Mouse (Mus musculus): ENCODE measurements around the gene Cfi. TPM values are rescaled to one million over a fixed set of nuclear protein-coding genes. Genes with fewer than 3 reads are reported as not detected.

The Cfi gene
- polyA plus RNA-seq, 1 experiment from 2014 or later: 0.48 TPM

GRCm38 (mm10) chr3:129877327-129877726, 41.6 kb downstream of the Cfi start:
- Histone ChIP-seq H3K36me3 (no peaks in the 10 kb centered on the region), H3K4me3 (replicated peaks) (no peak overlapping the region), H3K4me2 (replicated peaks) (no peak overlapping the region), H3K9ac (no peak overlapping the region), H3K27me3 (no peaks in the 10 kb centered on the region), H3K4me1 (peaks cover 12% of the 10 kb centered on the region), H3K27ac (replicated peaks) (no peak overlapping the region), H3K9me3 (replicated peaks) (no peaks in the 10 kb centered on the region)
- WGBS: 78% methylated on average over 10 of the region's 10 CpGs
- ATAC-seq (ENCODE audit: insufficient number of reproducible peaks, low FRiP score, low TSS enrichment, low read depth): no peak

DNA sequence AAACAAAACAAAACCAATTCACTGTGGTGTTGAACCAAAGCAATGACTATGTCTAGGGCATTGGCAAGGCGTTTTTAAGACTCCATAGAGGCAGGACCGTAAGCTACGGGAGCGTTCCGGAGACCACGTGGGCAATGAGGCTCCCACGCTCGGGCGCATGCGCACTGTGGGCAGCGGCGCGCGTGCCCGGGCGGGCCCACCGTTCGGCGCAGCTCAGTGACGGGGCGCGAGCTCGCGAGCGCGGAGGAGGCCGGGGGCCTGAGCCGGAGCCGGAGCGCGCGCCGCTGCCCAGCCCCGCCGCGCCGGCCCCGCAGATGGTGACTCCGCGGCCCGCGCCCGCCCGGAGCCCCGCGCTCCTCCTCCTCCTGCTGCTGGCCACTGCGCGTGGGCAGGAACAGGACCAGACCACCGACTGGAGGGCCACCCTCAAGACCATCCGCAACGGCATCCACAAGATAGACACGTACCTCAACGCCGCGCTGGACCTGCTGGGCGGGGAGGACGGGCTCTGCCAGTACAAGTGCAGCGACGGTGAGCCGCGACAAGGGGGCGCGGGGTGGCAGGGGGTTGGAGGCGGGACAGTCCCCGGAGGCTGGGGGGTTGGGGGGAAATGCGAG, 42.8 kb downstream of the Cfi start, which contains the start of gene Pla2g12a:
TSS of gene Pla2g12a (plus strand) at position 202 of the 617 bp plus-strand sequence.
- peak; percentile 88 for ATAC-seq (ENCODE audit: insufficient number of reproducible peaks, low FRiP score, low TSS enrichment, low read depth)

DNA sequence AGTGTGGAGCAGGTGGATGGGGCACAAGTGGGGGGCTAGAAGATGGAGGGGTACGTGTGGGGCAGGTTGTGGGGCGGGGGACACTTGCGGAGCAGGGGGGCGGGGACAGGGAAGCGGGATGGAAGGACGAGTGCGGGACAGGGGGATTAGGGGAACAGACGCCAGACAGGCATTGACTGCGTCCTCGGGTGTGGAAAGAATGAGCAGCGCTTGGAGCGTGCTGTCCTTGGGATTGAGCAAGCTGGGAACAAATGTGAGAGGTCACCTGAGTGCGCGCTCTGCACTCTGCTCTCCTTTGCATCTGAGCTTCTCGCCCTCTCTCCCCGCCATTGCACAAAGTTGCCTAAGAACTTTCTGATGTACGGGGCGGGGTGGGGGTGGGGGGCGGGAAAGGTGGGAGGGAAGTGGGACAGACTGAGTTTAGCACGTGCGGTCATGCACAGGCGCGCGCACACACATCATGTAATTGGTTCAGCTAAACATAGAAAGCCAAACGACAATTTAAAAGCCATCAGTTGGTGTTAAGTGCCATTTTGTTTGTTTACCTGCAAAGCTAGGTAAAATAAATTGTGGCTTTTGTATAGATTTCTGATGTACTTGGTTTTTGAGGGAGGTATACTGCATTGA, 43.6 kb downstream of the Cfi start:
- peak overlapping the region; percentile 63 for H3K4me3 ChIP-seq (replicated peaks)
- peak overlapping the region; percentile 92 for H3K4me2 ChIP-seq (replicated peaks)
- no peaks in the 10 kb centered on the region for H3K36me3 ChIP-seq
- H3K9me3 ChIP-seq (replicated peaks): no peaks in the 10 kb centered on the region
- under 1% methylated on average over 25 of the region's 25 CpGs for WGBS
- H3K4me1 ChIP-seq: peaks cover 12% of the 10 kb centered on the region
- no peaks in the 10 kb centered on the region for H3K27me3 ChIP-seq
- 0 out of 2 replicates have a peak overlapping the region, but pooled peaks have one; percentile 23 for H3K27ac ChIP-seq (replicated peaks)
- peak overlapping the region; percentile 37 for H3K9ac ChIP-seq
- peak; percentile 59 for ATAC-seq (ENCODE audit: insufficient number of reproducible peaks, low FRiP score, low TSS enrichment, low read depth)

More for the DNA sequence above, 42.8 kb downstream of the Cfi start, which contains the start of gene Pla2g12a:
- Histone ChIP-seq H3K4me2 (replicated peaks) (peak within 1 kb of the TSS; percentile 92), H3K9me3 (replicated peaks) (no peaks in the 10 kb centered on the region), H3K9ac (peak within 1 kb of the TSS; percentile 37), H3K4me3 (replicated peaks) (peak within 1 kb of the TSS; percentile 63), H3K4me1 (peaks cover 12% of the 10 kb centered on the region), H3K27me3 (no peaks in the 10 kb centered on the region), H3K27ac (replicated peaks) (0 out of 2 replicates have a peak within 1 kb of the TSS, but pooled peaks have one; percentile 23), H3K36me3 (no peaks in the 10 kb centered on the region)
- under 1% methylated on average over 64 of the region's 66 CpGs for WGBS

GRCm38 (mm10) chr3:129879913-129880312, 44.2 kb downstream of the Cfi start:
- Histone ChIP-seq H3K9me3 (replicated peaks) (no peaks in the 10 kb centered on the region), H3K9ac (no peak overlapping the region), H3K4me1 (peaks cover 12% of the 10 kb centered on the region), H3K27me3 (no peaks in the 10 kb centered on the region), H3K4me2 (replicated peaks) (peak overlapping the region; percentile 92; the same call in 1 of the 2 replicates), H3K36me3 (no peaks in the 10 kb centered on the region), H3K4me3 (replicated peaks) (no peak overlapping the region), H3K27ac (replicated peaks) (no peak overlapping the region)
- ATAC-seq (ENCODE audit: insufficient number of reproducible peaks, low FRiP score, low TSS enrichment, low read depth): no peak
- WGBS: 68% methylated on average over 2 of the region's 2 CpGs

DNA sequence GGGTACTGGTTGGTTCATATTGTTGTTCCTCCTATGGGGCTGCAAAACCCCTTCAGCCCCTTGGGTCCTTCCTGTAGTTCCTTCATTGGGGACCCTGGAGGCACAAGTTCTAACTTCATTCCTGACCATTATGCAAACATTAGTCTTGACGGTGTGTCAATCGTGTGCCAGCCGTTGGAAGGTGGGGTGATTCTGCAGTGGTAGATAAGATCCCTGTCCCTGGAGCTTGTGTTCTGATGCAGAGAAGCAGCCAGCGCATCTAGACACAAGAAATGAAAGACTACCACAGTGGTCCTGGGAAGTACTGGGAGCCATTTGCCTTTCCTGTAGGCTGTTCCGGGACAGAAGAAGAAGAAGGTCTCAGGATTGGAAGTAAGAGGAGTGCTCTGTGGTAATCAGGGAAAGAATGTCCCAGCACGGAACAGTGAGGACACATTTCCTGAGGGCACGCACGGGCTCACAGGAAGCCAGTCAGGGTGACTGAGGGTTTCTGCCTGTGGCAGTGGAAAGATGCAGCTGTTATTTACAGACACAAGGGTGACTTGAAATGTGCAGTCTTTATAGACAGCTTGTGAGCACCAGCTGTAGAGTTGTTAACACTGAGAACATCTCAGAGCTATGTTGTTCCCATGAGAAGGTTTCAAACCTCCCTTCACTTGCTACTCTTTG, 45.4 kb downstream of the Cfi start:
- WGBS: 64% methylated on average over 8 of the region's 8 CpGs

DNA sequence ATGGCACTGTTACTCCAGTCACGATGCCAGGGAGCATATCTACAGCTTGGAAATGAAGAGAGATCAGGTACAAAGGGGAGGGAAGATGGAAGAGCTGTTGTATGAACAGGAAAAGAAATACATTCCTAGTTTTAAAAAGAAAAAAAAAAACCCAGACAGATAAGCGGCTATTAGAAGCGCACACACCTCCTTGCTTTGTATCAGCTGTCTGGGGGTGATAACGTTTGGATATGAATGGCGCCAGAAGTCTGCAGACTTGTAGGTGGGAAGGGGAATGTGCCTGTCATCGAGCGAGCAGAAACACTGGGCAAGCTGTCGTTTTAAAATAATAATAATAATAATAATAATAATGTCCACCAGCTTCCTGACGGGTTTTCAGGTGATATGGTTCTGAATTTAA, 49.9 kb downstream of the Cfi start:
- no peaks in the 10 kb centered on the region for H3K9me3 ChIP-seq (replicated peaks)
- no peaks in the 10 kb centered on the region for H3K4me1 ChIP-seq
- no peak overlapping the region for H3K27ac ChIP-seq (replicated peaks)
- no peak overlapping the region for H3K4me3 ChIP-seq (replicated peaks)
- no peak overlapping the region for H3K9ac ChIP-seq
- H3K27me3 ChIP-seq: no peaks in the 10 kb centered on the region
- H3K36me3 ChIP-seq: no peaks in the 10 kb centered on the region
- 86% methylated on average over 9 of the region's 9 CpGs for WGBS
- H3K4me2 ChIP-seq (replicated peaks): no peak overlapping the region
- ATAC-seq (ENCODE audit: insufficient number of reproducible peaks, low FRiP score, low TSS enrichment, low read depth): no peak

More for the DNA sequence above, 45.4 kb downstream of the Cfi start:
- H3K9ac ChIP-seq: no peak overlapping the region
- ATAC-seq (ENCODE audit: insufficient number of reproducible peaks, low FRiP score, low TSS enrichment, low read depth): no peak
- H3K36me3 ChIP-seq: no peaks in the 10 kb centered on the region
- H3K9me3 ChIP-seq (replicated peaks): no peaks in the 10 kb centered on the region
- no peaks in the 10 kb centered on the region for H3K27me3 ChIP-seq
- no peak overlapping the region for H3K4me2 ChIP-seq (replicated peaks)
- peaks cover 12% of the 10 kb centered on the region for H3K4me1 ChIP-seq
- H3K27ac ChIP-seq (replicated peaks): no peak overlapping the region
- no peak overlapping the region for H3K4me3 ChIP-seq (replicated peaks)

GRCm38 (mm10) chr3:129886430-129886829, 50.7 kb downstream of the Cfi start:
- Histone ChIP-seq H3K4me2 (replicated peaks) (no peak overlapping the region), H3K9me3 (replicated peaks) (no peaks in the 10 kb centered on the region), H3K27me3 (no peaks in the 10 kb centered on the region), H3K27ac (replicated peaks) (no peak overlapping the region), H3K4me3 (replicated peaks) (no peak overlapping the region), H3K9ac (no peak overlapping the region), H3K36me3 (no peaks in the 10 kb centered on the region), H3K4me1 (no peaks in the 10 kb centered on the region)
- no peak for ATAC-seq (ENCODE audit: insufficient number of reproducible peaks, low FRiP score, low TSS enrichment, low read depth)
- 74% methylated on average over 5 of the region's 5 CpGs for whole genome bisulfite sequencing

DNA sequence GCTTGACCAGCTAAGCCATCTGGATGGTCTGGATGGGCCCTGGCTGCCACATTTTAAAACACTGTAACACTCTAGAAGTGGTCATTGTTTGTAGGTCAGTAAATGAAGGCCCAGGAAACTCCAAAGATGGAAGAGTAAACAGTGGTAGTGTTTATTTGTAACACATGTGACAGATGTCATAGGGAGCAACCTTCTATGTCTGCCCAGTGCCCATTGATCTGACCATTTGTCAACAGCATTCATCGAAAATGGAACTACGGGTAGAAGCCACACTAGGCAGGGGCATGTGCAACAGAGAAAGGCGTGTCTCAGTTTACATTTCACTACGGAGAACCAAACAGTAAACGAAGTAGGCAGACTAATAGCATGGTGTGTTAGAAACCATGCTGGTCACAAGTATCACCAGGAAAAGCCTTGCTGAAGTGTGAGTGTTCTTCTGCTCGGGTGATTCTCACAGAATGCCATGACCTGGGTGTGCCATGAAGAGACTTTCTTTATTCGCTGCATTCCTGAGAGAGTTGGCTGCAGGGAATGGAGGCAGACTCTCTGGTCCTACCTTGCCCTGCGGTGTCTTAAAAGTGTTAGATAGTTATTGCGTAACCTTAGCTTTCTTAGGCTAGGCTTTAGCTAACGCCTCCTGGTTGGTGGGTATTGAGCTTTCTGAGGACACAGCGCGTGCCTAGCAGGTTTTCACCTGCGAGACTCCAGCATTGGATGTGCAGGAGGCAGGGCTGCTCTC, 52.3 kb downstream of the Cfi start:
- Histone ChIP-seq H3K4me2 (replicated peaks) (no peak overlapping the region), H3K27me3 (no peaks in the 10 kb centered on the region), H3K4me3 (replicated peaks) (no peak overlapping the region), H3K36me3 (no peaks in the 10 kb centered on the region), H3K9ac (no peak overlapping the region), H3K4me1 (no peaks in the 10 kb centered on the region), H3K9me3 (replicated peaks) (no peaks in the 10 kb centered on the region), H3K27ac (replicated peaks) (no peak overlapping the region)
- 75% methylated on average over 13 of the region's 13 CpGs for WGBS
- no peak for ATAC-seq (ENCODE audit: insufficient number of reproducible peaks, low FRiP score, low TSS enrichment, low read depth)

DNA sequence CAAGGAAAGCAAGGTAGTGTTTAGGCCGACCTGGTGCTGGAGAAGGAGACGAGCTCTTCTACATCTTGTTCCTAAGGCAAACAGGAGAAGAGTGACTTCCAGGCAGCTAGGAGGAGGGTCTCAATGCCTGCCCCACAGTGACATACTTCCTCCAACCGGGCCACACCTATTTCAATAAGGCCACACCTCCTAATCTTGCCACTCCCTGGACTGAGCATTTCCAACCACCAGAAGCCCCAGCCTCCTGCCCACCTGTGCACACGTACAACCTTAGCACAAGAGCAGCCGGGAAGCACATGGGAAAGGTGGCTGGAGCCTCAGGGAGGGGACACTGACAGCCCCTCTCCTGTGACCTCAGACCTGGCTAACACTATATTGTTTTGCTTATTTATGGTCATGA, 56.3 kb downstream of the Cfi start:
- H3K4me1 ChIP-seq: no peaks in the 10 kb centered on the region
- H3K9me3 ChIP-seq (replicated peaks): no peaks in the 10 kb centered on the region
- no peak for ATAC-seq (ENCODE audit: insufficient number of reproducible peaks, low FRiP score, low TSS enrichment, low read depth)
- no peak overlapping the region for H3K9ac ChIP-seq
- H3K27ac ChIP-seq (replicated peaks): no peak overlapping the region
- WGBS: 87% methylated on average over 5 of the region's 5 CpGs
- no peaks in the 10 kb centered on the region for H3K36me3 ChIP-seq
- H3K4me2 ChIP-seq (replicated peaks): no peak overlapping the region
- H3K27me3 ChIP-seq: no peaks in the 10 kb centered on the region
- no peak overlapping the region for H3K4me3 ChIP-seq (replicated peaks)

DNA sequence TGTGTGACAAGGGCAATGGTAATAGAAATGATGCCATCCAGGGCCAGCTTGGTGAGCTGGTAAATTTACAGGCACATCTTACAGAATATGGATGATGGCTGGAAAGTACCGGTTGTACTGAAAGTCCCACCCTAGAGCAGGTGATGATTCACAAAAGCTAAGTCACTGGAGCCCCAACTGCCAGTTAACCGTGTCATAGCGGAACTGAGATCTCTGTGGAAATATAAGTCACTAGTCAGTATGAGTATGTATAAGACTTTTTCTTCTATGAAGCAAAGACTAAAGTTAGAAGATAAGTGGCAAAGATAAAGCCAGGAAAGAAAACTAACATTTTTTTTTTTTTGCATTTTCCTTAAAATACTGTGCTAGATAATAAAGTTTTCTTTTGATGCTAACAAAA, 57.5 kb downstream of the Cfi start:
- no peak overlapping the region for H3K9ac ChIP-seq
- H3K4me2 ChIP-seq (replicated peaks): no peak overlapping the region
- no peaks in the 10 kb centered on the region for H3K27me3 ChIP-seq
- H3K4me1 ChIP-seq: no peaks in the 10 kb centered on the region
- H3K36me3 ChIP-seq: no peaks in the 10 kb centered on the region
- ATAC-seq (ENCODE audit: insufficient number of reproducible peaks, low FRiP score, low TSS enrichment, low read depth): no peak
- H3K27ac ChIP-seq (replicated peaks): no peak overlapping the region
- 89% methylated on average over 3 of the region's 3 CpGs for WGBS
- no peaks in the 10 kb centered on the region for H3K9me3 ChIP-seq (replicated peaks)
- no peak overlapping the region for H3K4me3 ChIP-seq (replicated peaks)

DNA sequence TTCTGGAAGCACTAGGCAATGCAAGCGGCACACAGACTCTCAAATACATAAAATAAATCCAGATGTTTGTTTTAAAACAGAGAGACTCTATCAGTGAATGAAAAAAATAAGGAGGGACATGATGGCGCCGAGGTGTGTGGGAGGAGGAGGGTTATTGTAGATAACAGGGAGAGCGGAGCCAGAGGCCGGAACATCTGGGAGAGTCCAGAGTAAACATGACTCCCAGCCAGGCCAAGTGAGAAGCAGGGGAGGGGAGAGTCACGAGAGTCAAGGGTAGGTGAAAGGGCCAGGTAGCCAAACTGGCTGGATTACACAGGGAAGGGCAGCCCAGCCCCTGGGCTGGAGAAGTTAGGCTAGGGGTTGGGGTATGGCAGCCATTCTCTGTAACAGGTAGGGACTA, 60.9 kb downstream of the Cfi start:
- Histone ChIP-seq H3K27me3 (no peaks in the 10 kb centered on the region), H3K4me2 (replicated peaks) (no peak overlapping the region), H3K9ac (no peak overlapping the region), H3K4me1 (no peaks in the 10 kb centered on the region), H3K36me3 (no peaks in the 10 kb centered on the region), H3K9me3 (replicated peaks) (no peaks in the 10 kb centered on the region), H3K27ac (replicated peaks) (no peak overlapping the region), H3K4me3 (replicated peaks) (no peak overlapping the region)
- WGBS: 54% methylated on average over 6 of the region's 6 CpGs
- ATAC-seq (ENCODE audit: insufficient number of reproducible peaks, low FRiP score, low TSS enrichment, low read depth): no peak

Measured in embryonic facial prominence, embryonic 15.5 days (tissue).